Mouse (Mus musculus) CH12.LX (cell line): ENCODE results near the gene Khdc1b. TPM values are rescaled to one million over a fixed set of nuclear protein-coding genes. Genes with fewer than 3 reads are reported as not detected.
"Not testable (repeated sequence)": the region's sequence is repeated elsewhere in the genome, so short reads cannot be mapped to it uniquely, and the experiment has no call there.

Source experiments
- DNase-seq: peaks from one replicate; pipeline ENCODE4 v3.0.0-alpha.2; 2013; ENCODE audit errors: extremely low read depth
- H3K27ac ChIP-seq: 2 replicates; pipeline ENCODE4 v1.5.1; 2012; ENCODE audit warnings: low read depth, mild to moderate bottlenecking, control low read depth, moderate library complexity; ENCODE audit not compliant: insufficient read depth
- H3K27me3 ChIP-seq: replicated peaks from 2 replicates; pipeline ENCODE3; 2012; ENCODE audit warnings: inconsistent platforms
- H3K36me3 ChIP-seq, 2 experiments: replicated peaks in 1 of 2; 2 replicates each; pipeline versions ENCODE3 to v1.6.1; 2012; ENCODE audit warnings: inconsistent platforms in 1 of 2, low read length in 1 of 2, mild to moderate bottlenecking in 1 of 2, mixed read lengths in 1 of 2, moderate library complexity in 1 of 2; ENCODE audit not compliant: control insufficient read depth in 1 of 2, insufficient read depth in 1 of 2
- H3K4me1 ChIP-seq, 2 experiments: 2 replicates each; pipeline ENCODE4 v1.6.1; 2012; ENCODE audit warnings: inconsistent platforms in 1 of 2, moderate library complexity in 1 of 2; ENCODE audit not compliant: insufficient read depth in 2 of 2, control insufficient read depth in 1 of 2
- H3K4me2 ChIP-seq: 2 replicates; pipeline ENCODE4 v1.6.1; 2012; ENCODE audit warnings: low read depth, mild to moderate bottlenecking, control low read depth; ENCODE audit not compliant: poor library complexity, insufficient read depth, severe bottlenecking
- H3K4me3 ChIP-seq, 3 experiments: fragments of 150-350 bp in 1 of 3; sonication (generic) in 1 of 3; replicated peaks in 1 of 3; 2 replicates each; pipeline versions ENCODE3 to v1.5.1; 2011 to 2012; ENCODE audit warnings: low read depth in 2 of 3, low read length in 2 of 3, mild to moderate bottlenecking in 2 of 3, moderate library complexity in 2 of 3, control low read depth in 1 of 3, improper control_type of control experiment in 1 of 3, inconsistent platforms in 1 of 3, mixed read lengths in 1 of 3; ENCODE audit not compliant: poor library complexity in 1 of 3
- H3K79me2 ChIP-seq: replicated peaks from 2 replicates; pipeline ENCODE4 v1.6.1; 2012; ENCODE audit warnings: mild to moderate bottlenecking, moderate library complexity; ENCODE audit not compliant: control insufficient read depth, poor library complexity, insufficient read depth, severe bottlenecking; ENCODE audit errors: extremely low read depth
- H3K9ac ChIP-seq: 2 replicates; pipeline ENCODE4 v1.6.1; 2012; ENCODE audit warnings: low read depth, mild to moderate bottlenecking, control low read depth, moderate library complexity; ENCODE audit not compliant: insufficient read depth
- H3K9me3 ChIP-seq: replicated peaks from 2 replicates; pipeline ENCODE3; 2012; ENCODE audit warnings: low read length, inconsistent platforms, mixed read lengths
- CHD2 ChIP-seq: IDR thresholded peaks from 2 replicates; pipeline ENCODE4 v1.6.1; 2011; ENCODE audit warnings: low read length, improper control_type of control experiment
- E2F4 ChIP-seq: IDR thresholded peaks from 2 replicates; pipeline ENCODE4 v1.6.1; 2011; ENCODE audit warnings: low read depth, low read length, improper control_type of control experiment; ENCODE audit not compliant: insufficient replicate concordance
- JUND ChIP-seq: conservative IDR thresholded peaks from 2 replicates; pipeline ENCODE4 v1.6.1; 2011; ENCODE audit warnings: low read depth, low read length, improper control_type of control experiment
- KAT2A ChIP-seq: IDR thresholded peaks from 2 replicates; pipeline ENCODE4 v1.6.1; 2012; ENCODE audit warnings: low read length, improper control_type of control experiment, inconsistent platforms; ENCODE audit not compliant: insufficient replicate concordance
- MAX ChIP-seq: IDR thresholded peaks from 2 replicates; pipeline ENCODE4 v1.6.1; 2011; ENCODE audit warnings: low read length, improper control_type of control experiment
- MXI1 ChIP-seq: IDR thresholded peaks from 2 replicates; pipeline ENCODE4 v1.6.1; 2011; ENCODE audit warnings: mild to moderate bottlenecking, low read depth, low read length, improper control_type of control experiment
- MYC ChIP-seq: IDR thresholded peaks from 2 replicates; pipeline ENCODE4 v1.6.1; 2011; ENCODE audit warnings: low read depth, mild to moderate bottlenecking, improper control_type of control experiment, low read length
- NELFE ChIP-seq: IDR thresholded peaks from 2 replicates; pipeline ENCODE4 v1.6.1; 2011; ENCODE audit warnings: low read depth, low read length, improper control_type of control experiment
- NRF1 ChIP-seq: IDR thresholded peaks from 2 replicates; pipeline ENCODE4 v1.6.1; 2014; ENCODE audit warnings: low read depth, mild to moderate bottlenecking, inconsistent platforms, low read length, improper control_type of control experiment, moderate library complexity
- PAX5 ChIP-seq: IDR thresholded peaks from 2 replicates; pipeline ENCODE4 v1.6.1; 2012; ENCODE audit warnings: low read length, inconsistent platforms, mixed read lengths
- POLR2A ChIP-seq: IDR thresholded peaks from 2 replicates; pipeline ENCODE4 v1.6.1; 2011; ENCODE audit warnings: low read depth, mild to moderate bottlenecking, improper control_type of control experiment, low read length
- POLR2AphosphoS2 ChIP-seq: IDR thresholded peaks from 2 replicates; pipeline ENCODE4 v1.6.1; 2011; ENCODE audit warnings: low read depth, low read length, improper control_type of control experiment
- RCOR1 ChIP-seq: conservative IDR thresholded peaks from 2 replicates; pipeline ENCODE4 v1.6.1; 2012; ENCODE audit warnings: low read depth, mild to moderate bottlenecking, inconsistent platforms, low read length, improper control_type of control experiment
- SIN3A ChIP-seq: IDR thresholded peaks from 2 replicates; pipeline ENCODE4 v1.6.1; 2012; ENCODE audit warnings: low read length, improper control_type of control experiment, inconsistent platforms
- USF1 ChIP-seq: IDR thresholded peaks from 2 replicates; pipeline ENCODE4 v1.6.1; 2014; ENCODE audit warnings: low read depth, mild to moderate bottlenecking, inconsistent platforms, low read length, improper control_type of control experiment
- ZC3H11A ChIP-seq: IDR thresholded peaks from 2 replicates; pipeline ENCODE4 v1.6.1; 2012; ENCODE audit warnings: low read depth, mild to moderate bottlenecking, inconsistent platforms, low read length, improper control_type of control experiment
- ZKSCAN1 ChIP-seq: IDR thresholded peaks from 2 replicates; pipeline ENCODE4 v1.6.1; 2012; ENCODE audit warnings: low read depth, inconsistent platforms, low read length, improper control_type of control experiment, borderline replicate concordance
- ZNF384 ChIP-seq: IDR thresholded peaks from 2 replicates; pipeline ENCODE4 v1.6.1; 2012; ENCODE audit warnings: low read depth, low read length, improper control_type of control experiment, inconsistent platforms
- dilution Hi-C: fragments of 300-500 bp; cut with MboI; formaldehyde crosslinking; loops from 2 replicates; pipeline ENCODE4 v1.14.3; 2020; ENCODE audit warnings: low sequenced_read_pairs; ENCODE audit not compliant: extremely low pct_unique_long_range_greater_than_20kb, extremely low pct_ligation_motif_present
- in situ Hi-C: fragments of 300-500 bp; cut with MboI; formaldehyde crosslinking; loops from 3 replicates; pipeline ENCODE4 v1.14.3; 2019; ENCODE audit warnings: low sequenced_read_pairs, low pct_ligation_motif_present, low pct_unique_long_range_greater_than_20kb, mixed read lengths
- polyA plus RNA-seq: library from polyadenylated mRNA; unstranded; fragments of >175 nt; gene quantifications from 2 replicates; pipeline ENCODE4 v1.2.1, GENCODE M21; 2012; ENCODE audit warnings: low read depth; ENCODE audit not compliant: insufficient read length
- total RNA-seq, 2 experiments: library from RNA; depleted of rRNA; stranded (reverse); fragments of 300-350 nt in 1 of 2; fragments of >200 nt in 1 of 2; gene quantifications; 2 replicates each; pipeline ENCODE4 v1.2.3; 2012 to 2014

The Khdc1b gene
- total and polyA plus RNA-seq, 3 experiments: not detected

GRCm38 (mm10) chr1:21349341-21349740 lies 34.0 kb upstream of the Khdc1b start, which contains the start of gene Khdc1a:
Khdc1a (plus strand) TSS chr1:21349641.
- no peak within 1 kb of the TSS for H3K27ac ChIP-seq
- H3K4me1 ChIP-seq: no peaks in the 10 kb centered on the region
- no peaks in the 10 kb centered on the region for H3K9me3 ChIP-seq
- no peak for DNase-seq
- no peak within 1 kb of the TSS for H3K4me2 ChIP-seq
- no peaks in the 10 kb centered on the region for H3K79me2 ChIP-seq
- dilution Hi-C loops: no loop called here
- no peak within 1 kb of the TSS for H3K9ac ChIP-seq
- no peaks in the 10 kb centered on the region for H3K36me3 ChIP-seq
- in situ Hi-C loops: no loop called here
- no peak within 1 kb of the TSS for H3K4me3 ChIP-seq
- TF ChIP-seq PAX5 (no peak), NRF1 (no peak), ZNF384 (no peak), KAT2A (no peak), JUND (no peak), POLR2A (no peak), MYC (no peak), SIN3A (no peak), ZKSCAN1 (no peak), ZC3H11A (no peak), E2F4 (no peak), CHD2 (no peak), NELFE (no peak), RCOR1 (no peak), POLR2AphosphoS2 (no peak), USF1 (no peak), MXI1 (no peak), MAX (no peak)
- no peaks in the 10 kb centered on the region for H3K27me3 ChIP-seq

DNA sequence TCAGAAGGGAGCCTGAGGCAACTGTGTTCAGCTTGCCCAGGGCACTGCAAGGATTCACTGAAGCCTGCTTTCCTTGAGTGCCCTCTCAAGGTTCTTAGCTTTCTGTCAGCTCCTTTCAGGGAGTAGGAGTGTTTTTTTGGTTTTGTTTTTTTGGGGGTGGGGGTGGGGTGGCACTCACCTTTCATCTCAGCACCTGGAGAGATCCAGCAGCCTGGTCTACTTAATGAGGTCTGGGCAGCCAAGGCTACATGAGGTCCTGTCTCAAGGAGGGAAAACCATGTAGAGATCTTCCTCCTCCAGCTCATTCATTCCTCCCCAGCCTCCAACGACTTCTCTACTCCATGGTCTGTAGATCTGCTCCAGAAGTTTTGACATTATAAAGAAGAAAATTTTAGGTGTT lies 15.3 kb upstream of the Khdc1b start, which contains the start of gene Khdc1c:
TSS of gene Khdc1c (plus strand) at position 301 of the 400 bp plus-strand sequence.
- in situ Hi-C loops, H3K9ac ChIP-seq, H3K9me3 ChIP-seq, H3K27ac ChIP-seq, H3K4me1 ChIP-seq, H3K27me3 ChIP-seq, dilution Hi-C loops, H3K4me2 ChIP-seq, H3K4me3 ChIP-seq, H3K79me2 ChIP-seq, DNase-seq, H3K36me3 ChIP-seq: not testable (repeated sequence)
